Mouse (Mus musculus) v-Abl transformed pro-B cells (cell line): ENCODE measurements around the gene Ntm.

Experiments used
- in situ Hi-C, 2 experiments: fragments of 400-800 bp; cut with MboI; formaldehyde crosslinking; loops; one replicate each; pipeline ENCODE4 v1.15.1; 2025; ENCODE audit not compliant: unreplicated experiment in 2 of 2

The Ntm gene

DNA sequence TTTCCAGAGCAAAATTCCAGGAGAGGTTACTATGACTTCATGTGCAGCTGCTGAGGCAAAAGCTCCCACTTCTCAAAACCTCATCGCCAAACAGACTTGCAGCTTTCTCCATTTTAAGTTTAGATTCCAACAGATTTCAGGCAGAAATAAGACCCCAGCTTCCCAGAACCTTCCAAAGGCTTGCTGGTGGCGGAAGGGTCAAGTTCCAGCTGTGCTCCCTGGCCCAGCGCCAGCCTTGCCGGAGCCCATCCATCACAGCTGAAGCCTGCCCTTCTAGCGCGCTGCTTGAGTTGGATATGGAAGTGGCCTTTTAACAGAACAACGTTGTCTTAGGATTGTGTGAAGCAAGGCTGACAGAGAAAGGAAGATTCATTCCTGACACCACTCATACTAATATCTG lies 534.6 kb downstream of the Ntm start:
- in situ Hi-C loops, result no loop called here

DNA sequence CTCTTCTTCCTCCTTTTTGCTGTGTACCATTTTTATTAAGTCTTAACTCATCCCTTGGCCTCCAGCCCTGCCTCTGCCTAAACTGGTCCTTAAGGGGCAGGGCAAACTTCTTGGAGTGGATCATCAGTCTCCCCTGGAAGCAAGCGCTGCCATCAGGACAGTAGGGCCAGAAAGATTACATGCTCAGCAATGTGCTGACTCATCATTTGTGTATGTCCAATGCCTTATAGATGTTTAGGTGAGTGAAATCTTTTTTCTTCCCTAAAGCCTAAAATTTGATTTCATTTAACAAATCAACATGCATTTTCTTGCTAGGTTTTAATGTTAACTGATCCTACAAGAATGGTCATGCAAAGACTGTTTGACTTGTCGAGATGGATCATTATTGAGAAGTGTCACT lies 536.7 kb downstream of the Ntm start:
- in situ Hi-C loops, result no loop called here

DNA sequence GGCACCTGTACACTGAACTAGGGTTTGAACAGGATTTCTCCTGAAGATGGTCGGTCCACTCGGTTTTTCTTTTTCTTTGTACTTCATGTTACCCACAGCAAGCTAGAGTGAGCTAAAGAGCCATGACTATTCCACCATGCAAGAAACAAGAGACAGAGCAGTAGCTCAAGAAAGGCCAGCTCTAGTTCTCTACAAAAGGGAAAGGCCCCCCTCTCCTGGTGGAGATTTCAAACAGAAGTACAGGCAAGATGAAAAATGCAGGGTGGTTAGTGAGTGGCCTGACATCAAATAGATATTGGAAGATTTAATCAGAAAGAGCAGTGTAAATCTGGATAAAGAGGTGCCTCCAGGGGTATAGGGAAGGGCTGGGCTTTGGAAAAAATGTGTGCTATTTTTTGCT lies 547.4 kb downstream of the Ntm start:
- in situ Hi-C loops, result loop anchor here in 1 of 2 experiments (25.0 kb wide), 1 partner anchor 1153 kb away; no protein-coding TSS in a partner anchor

DNA sequence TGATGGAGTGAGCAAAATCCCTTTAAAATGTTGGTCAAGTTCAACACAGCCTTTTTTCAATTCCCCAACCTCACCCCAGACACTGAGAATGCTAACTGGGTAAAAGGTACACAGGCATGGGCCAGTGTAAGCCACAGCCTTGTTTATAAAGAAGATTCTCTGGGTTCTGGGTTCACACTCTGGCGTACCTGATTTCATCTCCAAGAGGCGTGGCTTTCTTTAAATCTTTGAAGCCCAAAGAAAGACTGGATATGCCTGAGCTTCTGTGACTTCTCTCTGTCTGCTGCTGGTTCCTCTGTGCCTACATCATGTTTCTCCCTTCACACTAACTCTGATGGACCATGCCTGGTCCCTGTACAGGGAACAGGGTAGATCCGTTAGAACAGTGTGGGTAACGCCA lies 549.8 kb downstream of the Ntm start:
- in situ Hi-C loops, result loop anchor here in 1 of 2 experiments (25.0 kb wide), 1 partner anchor 1151 kb away; no protein-coding TSS in a partner anchor

DNA sequence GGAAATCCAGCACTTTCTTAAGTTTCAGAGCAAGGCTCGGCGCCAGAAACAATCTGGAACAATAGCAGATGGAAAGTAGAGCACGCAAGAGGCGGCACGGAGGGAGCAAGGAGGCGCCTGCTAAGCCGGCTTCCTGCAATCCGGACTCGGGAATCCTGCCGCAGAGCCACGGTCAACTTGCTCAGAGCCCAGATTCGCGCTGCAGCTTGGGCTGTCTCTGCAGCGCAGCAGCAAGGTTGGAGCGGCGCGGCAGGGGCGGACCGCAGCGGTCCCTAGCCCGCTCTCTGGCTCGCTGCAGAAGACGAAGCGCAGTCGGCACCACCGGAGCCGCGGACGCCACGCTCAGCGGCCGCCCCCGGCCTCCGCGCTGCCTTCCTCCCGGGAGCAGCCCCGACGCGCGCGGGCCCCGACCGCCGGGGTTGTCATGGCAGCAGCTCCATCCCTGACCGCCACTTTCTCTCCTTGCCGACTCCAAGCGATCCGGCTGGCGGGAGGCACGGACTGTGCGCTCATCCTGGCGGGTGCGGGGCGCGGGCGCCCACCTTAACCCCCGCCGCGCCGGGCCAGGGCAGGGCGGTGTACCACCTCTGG lies 550.7 kb downstream of the Ntm start:
- in situ Hi-C loops, result loop anchor here in 1 of 2 experiments (25.0 kb wide), 1 partner anchor 1150 kb away; no protein-coding TSS in a partner anchor

DNA sequence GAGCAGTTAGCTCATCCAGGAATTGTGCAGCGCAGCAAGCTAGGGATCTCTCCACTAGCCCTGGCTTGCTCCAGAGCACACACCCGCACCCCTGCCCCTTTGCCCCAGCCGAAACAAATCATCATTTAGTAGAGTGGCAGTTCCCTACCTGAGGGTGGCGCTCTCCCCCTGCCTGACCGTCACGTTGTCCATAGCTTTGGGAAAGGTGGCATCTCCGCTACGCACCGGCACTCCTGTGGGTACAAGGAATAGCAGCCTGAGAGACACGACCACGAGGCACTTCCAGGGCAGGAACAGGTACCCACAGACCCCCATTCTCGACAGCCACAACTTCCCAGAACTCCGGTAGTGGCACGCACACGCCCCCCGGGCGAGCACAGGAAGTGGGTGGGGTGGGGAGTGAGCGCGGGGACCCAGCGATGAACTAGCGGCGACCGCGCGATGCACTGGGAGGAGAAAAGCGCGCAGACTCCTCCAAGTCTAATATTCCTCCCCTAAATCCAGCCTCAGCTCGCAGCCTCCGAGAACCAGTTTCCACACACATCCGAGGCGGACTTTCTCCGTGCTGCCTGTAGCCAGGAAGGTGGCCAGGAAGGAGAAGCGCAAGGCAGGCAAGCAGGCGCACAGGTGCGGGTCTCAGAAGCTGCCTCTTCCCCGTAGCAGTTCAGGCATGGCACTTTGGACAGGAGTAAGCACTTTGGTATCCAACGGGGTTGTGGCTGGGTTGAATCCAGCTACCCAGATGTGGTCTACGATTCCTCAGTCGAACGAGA lies 551.3 kb downstream of the Ntm start:
- in situ Hi-C loops, result loop anchor here in 1 of 2 experiments (25.0 kb wide), 1 partner anchor 1149 kb away; no protein-coding TSS in a partner anchor

DNA sequence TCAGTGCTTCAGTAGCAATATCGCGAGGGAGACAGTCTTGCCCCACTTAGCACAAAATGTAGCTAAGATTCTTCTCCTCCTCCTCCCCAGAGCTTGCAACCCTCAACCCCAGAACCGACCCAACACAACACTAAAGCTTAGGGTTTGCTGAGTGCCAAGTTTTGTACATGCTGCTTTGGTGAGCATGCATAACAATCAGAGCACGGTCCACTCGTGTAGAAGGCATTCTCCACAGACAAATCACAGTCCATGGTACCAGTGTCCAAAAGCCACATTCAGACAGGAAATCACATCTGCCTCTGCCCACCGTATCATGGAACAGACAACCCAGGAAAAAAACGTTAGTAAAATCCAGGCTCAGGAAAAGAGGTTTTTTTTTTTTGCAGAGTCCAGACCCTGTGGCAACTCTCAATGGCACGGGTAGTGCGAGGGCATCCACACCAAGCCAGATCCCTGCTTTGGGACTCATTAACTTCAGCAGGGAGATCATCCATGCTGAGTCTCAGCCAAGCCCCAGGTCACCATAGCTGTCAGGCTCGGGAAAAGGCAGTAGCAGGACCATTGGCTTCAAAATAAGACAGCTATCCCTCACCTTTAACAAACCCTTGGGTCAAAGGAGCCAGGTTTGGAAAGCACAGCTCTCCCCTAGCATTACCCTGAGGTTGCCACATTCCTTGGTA lies 552.1 kb downstream of the Ntm start:
- in situ Hi-C loops, result loop anchor here in 1 of 2 experiments (25.0 kb wide), 1 partner anchor 1149 kb away; no protein-coding TSS in a partner anchor

DNA sequence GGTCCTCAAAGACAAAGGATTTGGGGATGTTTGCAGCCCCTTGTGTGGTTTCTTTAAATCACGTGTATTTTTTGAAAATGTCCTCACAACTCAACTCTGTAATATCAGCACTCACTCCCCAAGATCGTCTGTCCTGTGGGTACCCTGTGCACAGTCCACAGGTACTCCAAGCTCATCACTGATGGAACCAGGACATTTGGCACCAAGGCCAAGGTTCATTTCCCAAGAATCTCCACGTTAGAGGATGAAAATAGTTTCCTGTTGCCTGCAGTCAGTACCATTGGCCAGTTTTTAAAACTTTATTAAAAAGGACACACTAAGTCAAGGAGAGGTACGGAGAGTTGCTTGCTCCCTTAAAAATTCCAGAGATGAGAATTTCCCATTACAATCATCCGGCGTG lies 552.7 kb downstream of the Ntm start:
- in situ Hi-C loops, result loop anchor here in 1 of 2 experiments (25.0 kb wide), 1 partner anchor 1148 kb away; no protein-coding TSS in a partner anchor

DNA sequence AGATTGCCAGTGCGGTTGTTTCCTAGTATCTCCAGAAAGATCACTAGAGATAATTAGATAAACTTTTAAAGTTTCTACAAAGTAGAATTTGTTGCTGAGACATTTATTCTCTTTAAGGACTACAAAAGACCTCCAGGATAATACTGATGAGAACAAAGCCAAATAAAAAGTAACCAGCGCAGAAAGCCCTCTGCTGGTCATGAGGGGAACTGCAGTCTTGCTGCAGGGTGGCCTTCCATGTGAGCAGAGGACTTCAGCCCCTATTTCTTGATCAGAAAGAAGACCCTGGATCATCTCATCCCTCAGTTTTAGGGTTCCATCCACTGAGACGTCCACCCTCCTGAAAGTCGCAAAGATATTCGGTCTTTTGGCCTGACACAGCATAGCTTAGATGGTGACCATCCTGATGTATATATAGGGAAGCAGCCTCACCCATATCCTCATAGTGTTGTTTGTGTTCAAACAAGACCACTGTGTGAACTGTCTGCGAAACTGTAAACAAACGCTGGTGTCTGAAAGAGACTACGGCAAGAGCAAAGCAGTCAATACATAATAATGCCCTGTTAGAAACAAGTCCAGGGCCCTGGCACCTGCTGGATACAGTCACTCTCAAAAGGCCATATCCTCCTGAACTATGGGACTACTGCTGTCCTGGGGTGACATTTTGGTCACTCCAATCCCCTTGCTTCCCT lies 553.6 kb downstream of the Ntm start:
- in situ Hi-C loops, result loop anchor here (10.0 to 25.0 kb wide), 2 partner anchors 1145 to 1147 kb away; no protein-coding TSS in a partner anchor

DNA sequence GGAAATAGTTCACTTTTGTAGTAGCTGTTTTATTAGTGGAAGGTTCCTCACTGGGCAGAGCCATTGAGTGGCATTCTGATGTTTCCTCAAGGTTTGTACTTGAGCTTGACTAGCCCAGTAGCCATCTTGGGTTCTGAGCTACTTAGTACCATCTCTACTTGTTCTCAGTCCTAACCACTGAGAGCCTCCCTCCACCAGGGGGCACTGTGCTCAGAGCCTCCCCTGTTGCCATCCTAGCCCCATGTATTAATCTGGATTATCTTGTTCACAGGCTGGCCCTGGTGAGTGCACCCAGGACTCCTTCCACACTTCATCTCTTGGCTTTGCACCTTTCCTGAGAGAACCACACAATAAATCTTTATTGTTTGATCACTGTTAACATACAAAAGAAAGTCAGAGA lies 555.0 kb downstream of the Ntm start:
- in situ Hi-C loops, result loop anchor here (10.0 to 25.0 kb wide), 2 partner anchors 1143 to 1146 kb away; no protein-coding TSS in a partner anchor

DNA sequence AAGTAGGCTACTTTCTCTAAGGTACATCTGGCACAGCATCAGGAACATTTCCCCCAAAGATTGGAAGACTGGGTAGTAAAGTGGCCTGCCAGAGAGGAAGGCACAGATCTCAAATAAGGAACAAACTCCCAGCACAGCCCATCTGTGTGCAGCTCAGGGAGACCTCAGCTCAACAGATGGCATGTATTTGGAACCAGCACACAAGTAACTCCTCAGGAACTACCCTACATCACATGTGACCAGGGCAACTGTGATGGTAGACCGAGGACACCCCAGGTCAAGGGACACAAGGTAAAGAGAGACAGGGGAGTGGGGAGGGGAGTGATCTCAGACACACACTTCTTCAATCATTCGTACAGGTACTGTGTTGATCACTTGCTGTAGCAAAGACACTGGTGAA lies 556.0 kb downstream of the Ntm start:
- in situ Hi-C loops, result loop anchor here (10.0 to 25.0 kb wide), 2 partner anchors 1142 to 1145 kb away; no protein-coding TSS in a partner anchor

DNA sequence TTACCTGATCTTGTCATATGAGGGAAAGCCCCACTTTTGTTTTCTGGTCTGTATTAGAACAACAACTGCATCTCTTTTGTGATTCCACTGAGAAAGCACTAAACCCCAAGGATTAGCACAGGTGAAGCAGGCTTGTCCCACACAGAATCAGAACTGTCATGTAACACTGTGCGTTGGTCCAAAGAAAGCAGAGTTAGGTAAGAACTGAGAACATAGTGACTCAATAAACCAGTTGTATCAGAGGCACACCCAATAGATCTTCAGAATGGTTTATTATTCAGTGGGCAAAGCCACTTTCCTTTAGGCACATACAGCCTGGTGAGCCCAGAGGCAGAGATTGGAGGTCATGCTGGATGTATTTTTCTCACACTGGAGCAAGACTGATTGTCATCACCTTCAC lies 556.9 kb downstream of the Ntm start:
- in situ Hi-C loops, result loop anchor here (10.0 to 25.0 kb wide), 2 partner anchors 1141 to 1144 kb away; no protein-coding TSS in a partner anchor

DNA sequence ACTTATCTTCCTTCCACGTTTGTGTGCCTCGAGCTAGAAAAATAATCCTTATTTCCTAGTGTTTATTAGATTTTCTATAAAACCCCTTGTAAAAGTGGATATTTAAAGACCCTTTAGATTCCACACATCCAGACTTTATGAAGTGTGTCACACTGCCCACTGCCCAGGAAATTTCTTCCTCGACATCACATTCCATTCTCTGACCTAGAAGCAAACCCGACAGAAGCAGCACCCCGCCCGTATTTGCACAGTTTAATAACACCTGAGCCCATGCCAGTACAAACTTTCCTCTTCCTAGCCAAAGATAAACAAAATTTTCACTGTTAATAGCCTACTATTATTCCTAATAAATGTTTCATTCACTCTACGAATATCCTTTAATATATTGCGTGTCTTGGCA lies 562.8 kb downstream of the Ntm start:
- in situ Hi-C loops, result loop anchor here (10.0 to 25.0 kb wide), 2 partner anchors 1135 to 1138 kb away; no protein-coding TSS in a partner anchor

DNA sequence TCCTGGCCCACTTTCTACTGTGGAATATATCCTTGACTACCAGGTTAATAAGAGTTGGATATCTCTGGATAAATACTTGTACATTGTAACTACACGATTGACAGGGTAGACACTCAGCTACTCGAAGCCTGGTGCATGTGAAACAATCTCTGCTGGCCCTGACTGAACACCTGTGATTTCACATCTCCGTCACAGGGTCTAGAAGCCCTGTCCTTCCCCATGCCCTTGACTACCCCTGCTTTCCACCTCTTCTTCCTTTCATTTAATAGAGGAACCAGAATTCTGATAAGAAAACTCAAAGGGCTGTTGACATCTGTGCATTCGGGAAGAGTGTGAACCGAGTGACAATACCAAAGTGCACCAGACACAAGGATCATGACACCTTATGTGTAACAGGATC lies 566.8 kb downstream of the Ntm start:
- in situ Hi-C loops, result no loop called here

DNA sequence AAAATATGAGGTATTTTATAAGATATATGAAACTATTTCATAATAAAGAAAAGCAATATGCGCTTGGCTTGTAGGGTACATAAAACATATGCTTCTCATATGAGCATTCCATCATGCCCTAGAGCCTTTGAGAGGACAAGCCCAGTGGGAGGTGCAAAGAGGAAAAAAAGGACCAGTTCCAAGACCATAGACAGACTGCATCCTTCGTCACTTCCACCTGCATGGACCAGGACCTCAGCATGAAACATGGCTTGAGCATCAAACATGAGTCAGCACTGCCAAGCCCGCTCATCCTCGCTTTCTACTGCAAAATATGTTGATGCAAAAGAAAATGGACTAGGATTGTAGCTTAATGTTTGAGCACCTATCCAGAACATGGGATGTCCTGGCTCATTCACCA lies 569.8 kb downstream of the Ntm start:
- in situ Hi-C loops, result no loop called here

DNA sequence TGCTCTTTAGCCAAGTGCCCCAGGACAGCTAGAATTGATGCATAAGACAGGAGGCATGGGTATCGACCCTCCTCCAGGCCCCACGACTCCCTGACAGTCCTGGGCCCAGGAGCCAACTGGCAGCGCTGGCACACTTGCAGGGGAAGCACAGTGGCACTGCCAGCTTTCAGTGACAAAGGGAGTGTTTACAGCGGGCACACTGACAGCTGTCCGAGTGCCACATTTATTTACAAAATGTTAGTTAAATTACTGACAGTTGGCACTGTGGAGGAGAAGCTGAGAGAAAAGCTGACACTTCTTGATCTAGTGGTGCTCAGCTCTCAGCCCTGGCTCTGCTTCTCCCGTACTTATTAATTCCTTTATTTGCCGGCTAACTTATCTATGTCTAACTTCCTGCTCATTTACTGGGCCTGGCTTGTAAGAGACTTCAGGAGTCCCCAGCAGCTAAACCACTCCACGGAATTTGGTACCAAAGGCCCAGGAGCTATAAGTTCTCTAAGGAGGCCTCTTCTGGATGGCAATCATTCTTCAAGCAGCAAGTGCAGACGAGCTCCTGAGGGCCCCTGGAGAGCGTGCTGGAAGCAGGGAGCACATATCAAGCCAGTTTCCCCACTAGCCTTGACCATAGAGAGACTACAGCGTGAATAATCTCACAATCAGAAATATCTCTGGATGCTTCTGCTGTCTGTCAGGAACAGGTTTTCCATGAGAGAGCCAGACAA lies 572.0 kb downstream of the Ntm start:
- in situ Hi-C loops, result no loop called here

DNA sequence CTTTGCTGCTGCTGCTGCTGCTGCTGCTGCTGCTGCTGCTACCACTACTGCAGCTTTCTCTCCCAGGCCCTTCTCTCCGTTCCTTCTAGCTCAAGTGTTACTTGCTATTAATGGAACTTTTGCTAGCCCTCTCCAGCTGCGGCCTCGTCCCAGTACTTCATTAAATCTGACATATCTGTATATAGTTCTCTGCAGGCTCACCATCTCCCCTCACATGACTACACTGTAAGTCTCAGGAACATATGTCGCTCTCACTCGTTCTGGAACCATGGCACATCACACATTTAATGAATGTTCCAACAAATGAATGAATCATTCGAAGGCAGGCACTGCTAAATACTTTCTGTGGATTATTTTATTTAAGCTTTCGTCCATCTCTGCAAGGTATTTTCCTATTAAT lies 573.7 kb downstream of the Ntm start:
- in situ Hi-C loops, result no loop called here

DNA sequence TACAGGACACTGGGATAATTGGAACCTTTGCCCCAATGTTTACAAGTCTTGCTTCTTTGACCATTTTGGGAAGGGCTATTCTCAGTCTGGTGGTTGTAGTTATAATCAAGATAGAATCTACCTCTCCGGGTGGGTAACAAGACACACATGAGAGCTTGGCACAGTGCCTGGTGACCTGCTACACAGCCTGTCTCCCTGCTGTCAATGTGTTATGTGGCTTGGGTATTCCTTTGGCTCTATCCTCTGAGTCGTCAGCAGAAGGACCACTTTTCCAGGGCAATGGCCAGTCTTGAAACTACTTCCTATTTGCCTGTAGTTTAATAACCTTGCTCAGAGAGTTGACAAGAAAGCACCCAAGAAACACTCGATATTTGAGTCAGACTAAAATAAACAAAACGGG lies 575.8 kb downstream of the Ntm start:
- in situ Hi-C loops, result no loop called here

DNA sequence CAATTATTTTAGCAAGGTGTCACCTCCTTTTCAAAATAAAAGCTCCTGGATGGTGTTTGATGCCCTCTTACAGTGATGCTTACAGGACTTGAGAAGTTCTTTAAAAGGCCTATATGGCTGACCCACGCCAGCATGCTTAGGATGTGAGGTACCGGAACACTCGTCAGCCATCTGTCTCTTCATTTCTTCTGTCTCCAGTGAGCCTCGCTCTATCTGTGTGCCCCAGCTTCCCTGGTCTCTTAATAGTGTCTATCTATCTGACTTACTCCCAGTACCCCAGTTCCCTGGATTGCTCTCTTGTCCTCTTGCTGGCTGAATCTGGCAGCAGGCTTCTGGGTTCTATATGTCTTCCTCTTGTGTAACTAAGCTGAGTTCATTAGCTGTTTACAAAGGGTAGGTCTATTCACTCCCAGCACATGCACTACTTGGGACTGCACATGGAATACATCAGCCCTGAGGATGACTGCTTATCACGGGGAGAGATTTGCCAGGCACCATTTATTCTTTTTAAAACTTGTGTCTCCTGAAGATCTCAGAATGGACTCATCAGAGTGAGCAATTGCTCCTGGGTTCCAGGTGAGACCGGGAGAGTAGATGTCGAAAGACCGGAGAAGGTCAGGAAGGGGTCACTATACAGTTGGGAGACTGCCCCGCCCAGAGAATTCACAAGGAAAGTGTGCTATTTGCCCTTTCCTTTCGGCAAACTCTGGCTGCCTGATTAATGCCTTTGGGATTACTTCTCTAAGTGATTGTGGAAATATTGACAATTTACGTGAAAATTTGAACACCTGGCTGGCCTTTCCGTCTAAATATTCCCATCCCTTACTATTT lies 585.6 kb downstream of the Ntm start:
- in situ Hi-C loops, result no loop called here
